Mouse (Mus musculus): ENCODE measurements around the gene Bcl2l12. TPM values are rescaled to one million over a fixed set of nuclear protein-coding genes. Genes with fewer than 3 reads are reported as not detected.

Bcl2l12 gene
- polyA plus RNA-seq, 1 experiment = 20.3 TPM

- DNase-seq (ENCODE audit: low read depth) = peak; percentile 98
Observed at GRCm38 (mm10) chr7:45017242-45018061, 18.9 kb upstream of the Bcl2l12 start, which contains the start of gene Rras. Gene Rras (plus strand): TSS chr7:45017961.

GRCm38 (mm10) chr7:45016761-45017160 lies 18.2 kb upstream of the Bcl2l12 start:
- no peak for DNase-seq (ENCODE audit: low read depth)

GRCm38 (mm10) chr7:45015957-45016612 lies 17.6 kb upstream of the Bcl2l12 start, which contains the start of gene Scaf1:
Gene Scaf1 (minus strand): TSS chr7:45016363.
- DNase-seq (ENCODE audit: low read depth) = peak; percentile 93

GRCm38 (mm10) chr7:45015344-45015956 lies 16.9 kb upstream of the Bcl2l12 start:
- no peak for DNase-seq (ENCODE audit: low read depth)

GRCm38 (mm10) chr7:45014096-45014451 lies 15.6 kb upstream of the Bcl2l12 start:
- DNase-seq (ENCODE audit: low read depth) = no peak

GRCm38 (mm10) chr7:45013366-45014095 lies 15.0 kb upstream of the Bcl2l12 start:
- DNase-seq (ENCODE audit: low read depth) = no peak

GRCm38 (mm10) chr7:45012824-45013223 lies 14.3 kb upstream of the Bcl2l12 start:
- DNase-seq (ENCODE audit: low read depth) = no peak

GRCm38 (mm10) chr7:45012011-45012410 lies 13.5 kb upstream of the Bcl2l12 start:
- DNase-seq (ENCODE audit: low read depth) = no peak

- no peak for DNase-seq (ENCODE audit: low read depth)
Observed at GRCm38 (mm10) chr7:45008411-45008810, 9.9 kb upstream of the Bcl2l12 start.

GRCm38 (mm10) chr7:45007846-45008245 lies 9.3 kb upstream of the Bcl2l12 start:
- no peak for DNase-seq (ENCODE audit: low read depth)

- DNase-seq (ENCODE audit: low read depth) = no peak
Observed at GRCm38 (mm10) chr7:45007141-45007540, 8.6 kb upstream of the Bcl2l12 start.

GRCm38 (mm10) chr7:45006503-45006902 lies 8.0 kb upstream of the Bcl2l12 start:
- no peak for DNase-seq (ENCODE audit: low read depth)

- no peak for DNase-seq (ENCODE audit: low read depth)
Observed at GRCm38 (mm10) chr7:45005321-45005992, 6.9 kb upstream of the Bcl2l12 start.

GRCm38 (mm10) chr7:45004546-45004945 lies 6.0 kb upstream of the Bcl2l12 start:
- DNase-seq (ENCODE audit: low read depth) = no peak

- DNase-seq (ENCODE audit: low read depth) = no peak
Observed at GRCm38 (mm10) chr7:45002440-45002839, 3.9 kb upstream of the Bcl2l12 start.

GRCm38 (mm10) chr7:45000539-45001114 lies 2.1 kb upstream of the Bcl2l12 start:
- no peak for DNase-seq (ENCODE audit: low read depth)

- no peak for DNase-seq (ENCODE audit: low read depth)
Observed at GRCm38 (mm10) chr7:44999753-45000152, 1.2 kb upstream of the Bcl2l12 start.

GRCm38 (mm10) chr7:44997940-44998428 lies 528 bp downstream of the Bcl2l12 start:
- no peak for DNase-seq (ENCODE audit: low read depth)

GRCm38 (mm10) chr7:44997231-44997939 lies 1.1 kb downstream of the Bcl2l12 start, which contains the start of gene Irf3:
Gene Irf3 (plus strand): TSS chr7:44997648.
- peak; percentile 69 for DNase-seq (ENCODE audit: low read depth)

- no peak for DNase-seq (ENCODE audit: low read depth)
Observed at GRCm38 (mm10) chr7:44996672-44997071, 1.8 kb downstream of the Bcl2l12 start.
